Mouse (Mus musculus): ENCODE data around the gene Abhd13.

Gene Abhd13

GRCm38 (mm10) chr8:9977573-9978314 lies at the start of gene Abhd13, which contains the start of gene Lig4:
Abhd13 (plus strand) TSS chr8:9977707.
Lig4 (minus strand) TSS chr8:9977686.
- peak; percentile 98 for DNase-seq (ENCODE audit: low read depth, low spot score)

GRCm38 (mm10) chr8:9929746-9930445 lies 47.6 kb upstream of the Abhd13 start:
- DNase-seq (ENCODE audit: low read depth, low spot score), result no peak

- DNase-seq (ENCODE audit: low read depth, low spot score), result no peak
These were observed 44.8 kb upstream of the Abhd13 start for GRCm38 (mm10) chr8:9932711-9933110.

GRCm38 (mm10) chr8:9934891-9935565 lies 42.5 kb upstream of the Abhd13 start:
- peak; percentile 55 for DNase-seq (ENCODE audit: low read depth, low spot score)

GRCm38 (mm10) chr8:9935574-9935973 lies 41.9 kb upstream of the Abhd13 start:
- DNase-seq (ENCODE audit: low read depth, low spot score), result no peak

- no peak for DNase-seq (ENCODE audit: low read depth, low spot score)
These were observed 28.2 kb upstream of the Abhd13 start for GRCm38 (mm10) chr8:9949134-9949890.

- no peak for DNase-seq (ENCODE audit: low read depth, low spot score)
These were observed 19.2 kb upstream of the Abhd13 start for GRCm38 (mm10) chr8:9958338-9958737.

- no peak for DNase-seq (ENCODE audit: low read depth, low spot score)
These were observed 17.6 kb upstream of the Abhd13 start for GRCm38 (mm10) chr8:9959919-9960318.

- DNase-seq (ENCODE audit: low read depth, low spot score), result peak; percentile 67
These were observed 5.6 kb upstream of the Abhd13 start for GRCm38 (mm10) chr8:9971866-9972265.

GRCm38 (mm10) chr8:9975276-9975675 lies 2.2 kb upstream of the Abhd13 start:
- DNase-seq (ENCODE audit: low read depth, low spot score), result peak; percentile 24

- DNase-seq (ENCODE audit: low read depth, low spot score), result peak; percentile 99
These were observed 1.5 kb upstream of the Abhd13 start for GRCm38 (mm10) chr8:9975898-9976611.

- DNase-seq (ENCODE audit: low read depth, low spot score), result peak; percentile 29
These were observed 491 bp upstream of the Abhd13 start for GRCm38 (mm10) chr8:9977016-9977415.

GRCm38 (mm10) chr8:9978475-9979230 lies 1.1 kb downstream of the Abhd13 start:
- DNase-seq (ENCODE audit: low read depth, low spot score), result peak; percentile 8

- no peak for DNase-seq (ENCODE audit: low read depth, low spot score)
These were observed 2.2 kb downstream of the Abhd13 start for GRCm38 (mm10) chr8:9979746-9980145.

- no peak for DNase-seq (ENCODE audit: low read depth, low spot score)
These were observed 2.7 kb downstream of the Abhd13 start for GRCm38 (mm10) chr8:9980188-9980587.

GRCm38 (mm10) chr8:10004115-10004514 lies 26.6 kb downstream of the Abhd13 start:
- DNase-seq (ENCODE audit: low read depth, low spot score), result no peak

- peak; percentile 40 for DNase-seq (ENCODE audit: low read depth, low spot score)
These were observed 28.9 kb downstream of the Abhd13 start, which contains the start of gene Tnfsf13b for GRCm38 (mm10) chr8:10006156-10006985. Tnfsf13b (plus strand) TSS chr8:10006467.

GRCm38 (mm10) chr8:10006986-10007659 lies 29.6 kb downstream of the Abhd13 start:
- DNase-seq (ENCODE audit: low read depth, low spot score), result peak; percentile 17

- no peak for DNase-seq (ENCODE audit: low read depth, low spot score)
These were observed 30.1 kb downstream of the Abhd13 start for GRCm38 (mm10) chr8:10007660-10008028.
